Mouse (Mus musculus) olfactory bulb, adult 2 months (tissue): ENCODE measurements around the gene Bcl2l14.

Experiments
- CTCF ChIP-seq: fragments of 200-500 bp; IDR thresholded peaks from 2 replicates; pipeline ENCODE4 v1.5.1; 2012; ENCODE audit warnings: low read depth, mild to moderate bottlenecking, low read length, moderate library complexity; ENCODE audit not compliant: insufficient read depth
- POLR2A ChIP-seq: fragments of 200-500 bp; IDR thresholded peaks from 2 replicates; pipeline ENCODE4 v1.6.1; 2012; ENCODE audit warnings: mild to moderate bottlenecking, low read depth, low read length, moderate library complexity; ENCODE audit not compliant: insufficient read depth

DNA sequence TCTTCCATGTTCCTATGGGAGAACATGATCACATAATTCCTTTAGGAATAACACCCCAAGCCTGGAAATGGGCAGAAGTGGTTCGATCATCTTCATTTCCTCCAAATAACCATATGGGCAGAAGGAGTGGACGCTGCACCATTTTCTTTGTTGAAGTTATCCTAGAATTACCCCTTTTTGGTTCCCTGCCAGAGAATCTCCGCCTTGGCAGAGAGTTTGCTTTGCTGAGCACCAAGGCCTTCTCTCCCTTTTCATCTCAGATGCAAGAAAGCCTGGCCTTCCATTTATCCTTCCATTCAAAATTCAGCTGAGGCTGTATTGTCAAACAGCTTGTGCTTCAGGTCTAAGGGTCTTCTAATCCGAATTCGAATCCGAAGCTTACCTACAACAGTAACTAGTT lies 25.8 kb downstream of the Bcl2l14 start:
- TF ChIP-seq CTCF (no peak), POLR2A (no peak)
